8 mouse cellular contexts compared by ENCODE assay signal in the genomic region with DNA sequence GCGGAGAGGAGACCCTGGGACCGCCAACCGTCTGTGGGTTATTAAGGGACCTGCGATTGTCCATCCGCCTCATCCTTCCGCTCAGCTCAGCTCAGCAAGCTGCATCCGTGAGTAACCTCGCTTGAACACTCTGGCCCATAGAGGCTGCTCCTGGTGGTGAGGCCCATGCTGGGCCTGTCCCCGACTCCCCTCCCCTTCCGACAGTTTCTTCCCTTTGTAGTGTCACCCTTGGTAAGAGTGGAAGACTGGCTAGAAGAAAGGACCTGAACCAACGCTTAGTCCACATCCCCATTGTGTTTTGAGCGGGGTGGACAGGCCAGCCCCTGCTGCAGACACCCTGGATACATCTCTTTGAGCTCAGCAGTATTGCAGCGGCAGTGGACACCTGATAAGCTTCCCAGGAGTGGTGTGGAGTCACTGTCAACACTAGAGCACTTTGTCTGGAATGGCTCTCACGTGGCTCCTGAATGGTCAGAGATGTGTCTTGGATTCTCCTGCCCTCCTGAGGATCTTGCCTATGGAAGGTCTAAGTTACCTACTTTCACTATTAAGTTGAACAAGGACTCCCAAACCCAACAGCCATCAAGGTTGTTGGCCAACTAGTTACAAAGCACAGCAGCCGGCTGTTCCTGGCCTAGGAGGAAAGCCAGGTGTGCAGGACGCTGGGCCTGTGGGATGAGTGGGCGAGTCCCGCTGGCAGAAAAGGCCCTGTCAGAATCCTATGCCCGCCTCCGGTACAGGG. TPM values are rescaled to one million over a fixed set of nuclear protein-coding genes. Genes with fewer than 3 reads are reported as not detected.
A peak's percentile ranks its signal among the peaks of the same experiment; 100 is the strongest.
DNase-seq lines count a peak whose midpoint lies in the region; ATAC-seq and TF ChIP-seq lines count a peak whose summit lies in the region.

No protein-coding gene starts in this region.

- H3K4me2 ChIP-seq in heart, embryonic 16.5 days (ENCODE audit: low read depth, low read length), result peak overlapping the region; percentile 82
- H3K4me2 ChIP-seq in forebrain, embryonic 16.5 days (ENCODE audit: low read length), result peak overlapping the region; percentile 74

- peak overlapping the region; percentile 68 for H3K4me3 ChIP-seq in heart, embryonic 16.5 days (ENCODE audit: low read length)
- peak overlapping the region; percentile 55 for H3K4me3 ChIP-seq in bone marrow, adult 2 months (replicated peaks; ENCODE audit: control insufficient read depth, low read depth, low read length)
- H3K4me3 ChIP-seq in forebrain, embryonic 16.5 days (replicated peaks; ENCODE audit: low read length), result peak overlapping the region; percentile 75

- H3K36me3 ChIP-seq in heart, embryonic 16.5 days (ENCODE audit: control insufficient read depth, insufficient read depth), result peaks cover 7% of the 10 kb centered on the region
- peaks cover 9% of the 10 kb centered on the region; the same call in 1 of the 2 replicates for H3K36me3 ChIP-seq in forebrain, embryonic 16.5 days (ENCODE audit: control insufficient read depth, insufficient read depth)

- no peak; the same call in 1 of the 2 replicates for ATAC-seq in heart, embryonic 16.5 days (replicated peaks; ENCODE audit: extremely low read depth, insufficient read depth, low FRiP score)
- peak; percentile 43; the same call in 1 of the 2 replicates for ATAC-seq in forebrain, embryonic 16.5 days
- peak; percentile 5; the same call in 1 of the 2 replicates for ATAC-seq in megakaryocyte progenitor cell, adult 5-6 weeks (replicated peaks; ENCODE audit: poor library complexity)

- TF ChIP-seq CTCF in bone marrow, adult 2 months (IDR thresholded peaks at IDR 0.05; ENCODE audit: control insufficient read depth, insufficient read depth, low read length), result no peak

- peak overlapping the region; percentile 69 for H3K9ac ChIP-seq in heart, embryonic 16.5 days (ENCODE audit: low read length)
- peak overlapping the region; percentile 79 for H3K9ac ChIP-seq in forebrain, embryonic 16.5 days (replicated peaks; ENCODE audit: low read depth, low read length)

- H3K27me3 ChIP-seq in heart, embryonic 16.5 days (ENCODE audit: control insufficient read depth, insufficient read depth, low read length), result no peaks in the 10 kb centered on the region
- no peaks in the 10 kb centered on the region for H3K27me3 ChIP-seq in forebrain, embryonic 16.5 days (replicated peaks; ENCODE audit: control insufficient read depth, insufficient read depth, low read length)

- no peak for DNase-seq in heart, adult 11 months
- DNase-seq in ovary, postnatal 10 days (ENCODE audit: low spot score), result no peak
- DNase-seq in kidney, adult 18-20 months, result no peak
- no peak for DNase-seq in left cerebral cortex, adult 9 months (ENCODE audit: low spot score in 2 of 2)

- no peaks in the 10 kb centered on the region for H3K9me3 ChIP-seq in heart, embryonic 16.5 days (replicated peaks; ENCODE audit: control insufficient read depth, low read length)
- H3K9me3 ChIP-seq in forebrain, embryonic 16.5 days (ENCODE audit: control insufficient read depth, low read length), result no peaks in the 10 kb centered on the region

- no peak for TF ChIP-seq POLR2A in bone marrow, adult 2 months (IDR thresholded peaks at IDR 0.05; ENCODE audit: borderline replicate concordance, control insufficient read depth, low read depth, low read length)

- H3K27ac ChIP-seq in heart, embryonic 16.5 days (ENCODE audit: low read length), result 0 out of 2 replicates have a peak overlapping the region, but pooled peaks have one; percentile 1
- no peak overlapping the region for H3K27ac ChIP-seq in bone marrow, adult 2 months (ENCODE audit: control insufficient read depth, insufficient read depth, low read depth, low read length, poor library complexity)
- peak overlapping the region; percentile 77 for H3K27ac ChIP-seq in forebrain, embryonic 16.5 days (ENCODE audit: low read length)

- 30% methylated on average over 20 of the region's 20 CpGs for WGBS in heart, embryonic 16.5 days
- 46% methylated on average over 20 of the region's 20 CpGs for WGBS in bone marrow, adult 2 months
- 34% methylated on average over 20 of the region's 20 CpGs for WGBS in forebrain, embryonic 16.5 days

- H3K4me1 ChIP-seq in heart, embryonic 16.5 days (ENCODE audit: control insufficient read depth, insufficient read depth, low read length), result peaks cover 7% of the 10 kb centered on the region
- peaks cover 2% of the 10 kb centered on the region; the same call in 1 of the 2 replicates for H3K4me1 ChIP-seq in bone marrow, adult 2 months (ENCODE audit: control insufficient read depth, insufficient read depth, low read length)
- H3K4me1 ChIP-seq in forebrain, embryonic 16.5 days (replicated peaks; ENCODE audit: control insufficient read depth, insufficient read depth, low read length), result peaks cover 13% of the 10 kb centered on the region

RNA-seq across cellular contexts. Expression of gene Brd3os, which starts 0.8 kb away (rescaled TPM):
- 3.6 and 3.8 TPM in 2 replicates for polyA plus RNA-seq in heart, embryonic 16.5 days (2015; fragmentation: Nextera tagmentation; extraction: Ambion mirVana)
- polyA plus RNA-seq in bone marrow, adult 2 months (2011; ENCODE audit: insufficient read depth, insufficient read length, low replicate concordance, missing spikeins), result 0.68 and 1.3 TPM in 2 replicates
- 31.6 and 34.3 TPM in 2 replicates for polyA plus RNA-seq in forebrain, embryonic 16.5 days (2015; fragmentation: Nextera tagmentation; extraction: Ambion mirVana)
- 0.12 TPM in 1 of 2 replicates, not detected in the other for total RNA-seq in megakaryocyte progenitor cell, adult 5-6 weeks (2015)
- total RNA-seq in megakaryocyte progenitor cell, adult 5-6 weeks (2017), result 0.14 TPM in 1 of 2 replicates, not detected in the other

RNA-seq across cellular contexts. Expression of gene Vav2, which starts 16.0 kb away (rescaled TPM):
- polyA plus RNA-seq in heart, embryonic 16.5 days (2015; fragmentation: Nextera tagmentation; extraction: Ambion mirVana), result 2.6 and 3.8 TPM in 2 replicates
- 11.0 and 18.8 TPM in 2 replicates for polyA plus RNA-seq in bone marrow, adult 2 months (2011; ENCODE audit: insufficient read depth, insufficient read length, low replicate concordance, missing spikeins)
- polyA plus RNA-seq in forebrain, embryonic 16.5 days (2015; fragmentation: Nextera tagmentation; extraction: Ambion mirVana), result 11.9 and 13.1 TPM in 2 replicates
- total RNA-seq in megakaryocyte progenitor cell, adult 5-6 weeks (2015), result 4.8 and 7.5 TPM in 2 replicates
- total RNA-seq in megakaryocyte progenitor cell, adult 5-6 weeks (2017), result 5.7 and 9.2 TPM in 2 replicates
